Mouse (Mus musculus) brain, embryonic 14.5 days (tissue): ENCODE data around the gene Timm22.

Experiments
- CTCF ChIP-seq: fragments of 200-500 bp; IDR thresholded peaks from 2 replicates; pipeline ENCODE4 v1.5.1; 2012; ENCODE audit warnings: inconsistent platforms, mild to moderate bottlenecking, moderate library complexity, borderline replicate concordance; ENCODE audit not compliant: insufficient read depth, insufficient read length; ENCODE audit errors: extremely low read depth
- POLR2A ChIP-seq: fragments of 200-500 bp; IDR thresholded peaks from 2 replicates; pipeline ENCODE4 v1.6.1; 2012; ENCODE audit warnings: mild to moderate bottlenecking, inconsistent platforms, borderline replicate concordance; ENCODE audit not compliant: poor library complexity, insufficient read depth, insufficient read length, severe bottlenecking; ENCODE audit errors: extremely low read depth

- TF ChIP-seq CTCF, result no peak
- no peak for TF ChIP-seq POLR2A
These were observed 29.3 kb downstream of the Timm22 start for GRCm38 (mm10) chr11:76436009-76436408.
